Mouse (Mus musculus) stomach, embryonic 14.5 days (tissue): Measurements from ENCODE around the gene Cnnm2. TPM values are rescaled to one million over a fixed set of nuclear protein-coding genes. Genes with fewer than 3 reads are reported as not detected.
A peak's percentile ranks its signal among the peaks of the same experiment; 100 is the strongest.

Source experiments
- ATAC-seq: fragments of 200-750 bp; cut with Nextera tagmentation; 2 replicates; pipeline ENCODE4 v1.8.0; 2017; ENCODE audit warnings: low read depth, moderate TSS enrichment; ENCODE audit not compliant: insufficient number of reproducible peaks, insufficient read depth, low FRiP score
- H3K27ac ChIP-seq: fragments of 300-500 bp; sonication (generic); 2 replicates; pipeline ENCODE4 v1.5.1; 2014; ENCODE audit warnings: mild to moderate bottlenecking, low read length, moderate library complexity, mixed read lengths
- H3K27me3 ChIP-seq: fragments of 300-500 bp; sonication (generic); 2 replicates; pipeline ENCODE4 v1.6.1; 2014; ENCODE audit warnings: low read length, control low read depth, mixed read lengths; ENCODE audit not compliant: control insufficient read depth, insufficient read depth
- H3K36me3 ChIP-seq: fragments of 300-500 bp; sonication (generic); 2 replicates; pipeline ENCODE4 v1.6.1; 2014; ENCODE audit warnings: mild to moderate bottlenecking, control low read depth, low read length, moderate library complexity, mixed read lengths; ENCODE audit not compliant: control insufficient read depth, insufficient read depth
- H3K4me1 ChIP-seq: fragments of 300-500 bp; sonication (generic); 2 replicates; pipeline ENCODE4 v1.6.1; 2014; ENCODE audit warnings: low read length, control low read depth, mixed read lengths; ENCODE audit not compliant: control insufficient read depth, insufficient read depth
- H3K4me2 ChIP-seq: fragments of 300-500 bp; sonication (generic); replicated peaks from 2 replicates; pipeline ENCODE4 v1.6.1; 2014; ENCODE audit warnings: low read depth, low read length, control low read depth
- H3K4me3 ChIP-seq: fragments of 300-500 bp; sonication (generic); 2 replicates; pipeline ENCODE4 v1.5.1; 2014; ENCODE audit warnings: low read depth, low read length, control low read depth
- H3K9ac ChIP-seq: fragments of 300-500 bp; sonication (generic); replicated peaks from 2 replicates; pipeline ENCODE4 v1.6.1; 2014; ENCODE audit warnings: low read depth, mild to moderate bottlenecking, control low read depth, low read length, moderate library complexity, mixed read lengths
- H3K9me3 ChIP-seq: fragments of 300-500 bp; sonication (generic); 2 replicates; pipeline ENCODE4 v1.6.1; 2016; ENCODE audit warnings: low read depth, low read length, control low read depth; ENCODE audit not compliant: control insufficient read depth
- WGBS: fragments of 180-500 bp; shearing (Covaris S2); extraction: QIAGEN DNeasy Blood & Tissue Kit; methylation state at CpG from one replicate; pipeline ENCODE4 v1.1.7; 2014; 5-methylcytosine and 5-hydroxymethylcytosine counted together
- polyA plus RNA-seq: library from polyadenylated mRNA; unstranded; fragments of >200 nt; fragmentation: Nextera tagmentation; extraction: Ambion mirVana; gene quantifications from 2 replicates; pipeline ENCODE4 v1.2.1, GENCODE M21; 2014

Gene Cnnm2
- polyA plus RNA-seq, 1 experiment from 2014 or later: 2.5 TPM

DNA sequence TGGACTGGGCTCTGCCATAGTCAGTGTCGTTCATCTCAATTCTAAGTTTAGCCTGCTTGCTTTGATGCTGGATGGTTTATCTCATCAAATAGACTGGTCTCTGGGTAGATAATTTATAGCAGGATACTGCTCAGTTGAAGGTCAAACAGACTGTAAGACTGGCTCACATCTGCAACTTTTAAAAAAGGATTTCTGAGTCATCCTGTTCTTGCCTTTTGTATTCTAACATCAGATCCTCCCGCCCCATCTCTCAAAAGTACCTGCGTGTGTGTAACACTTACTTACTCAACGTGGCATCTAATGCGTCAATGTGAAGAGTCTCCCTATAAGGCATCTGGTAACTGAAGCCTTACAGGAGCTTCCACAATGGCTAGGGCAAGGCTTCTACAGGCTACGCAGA is 159.2 kb downstream of the Cnnm2 start:
- Histone ChIP-seq H3K27me3 (no peaks in the 10 kb centered on the region), H3K4me1 (no peaks in the 10 kb centered on the region), H3K4me2 (no peak overlapping the region), H3K9me3 (no peaks in the 10 kb centered on the region), H3K36me3 (0 out of 2 replicates have a peak, but pooled peaks cover 3% of the 10 kb centered on the region), H3K4me3 (no peak overlapping the region), H3K27ac (no peak overlapping the region), H3K9ac (no peak overlapping the region)
- WGBS: 85% methylated on average over 6 of the region's 6 CpGs
- ATAC-seq: no peak

DNA sequence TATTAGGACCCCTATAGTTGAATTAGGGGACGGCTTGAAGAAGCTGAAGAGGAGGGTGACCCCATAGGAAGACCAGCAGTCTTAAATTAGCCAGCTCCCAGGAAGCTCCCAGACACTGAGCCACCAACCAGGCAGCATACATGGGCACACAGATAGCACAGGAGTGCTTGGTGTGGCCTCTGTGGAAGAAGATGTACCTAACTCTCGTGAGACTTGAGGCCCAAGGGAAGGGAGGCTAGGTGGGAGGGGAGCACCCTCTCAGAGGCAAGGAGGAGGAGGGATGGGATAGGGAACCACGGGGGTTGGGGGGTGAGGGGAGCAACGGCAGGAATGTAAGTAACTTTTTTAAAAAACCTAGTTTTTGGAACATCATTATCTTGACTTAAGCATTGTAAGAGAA is 165.0 kb downstream of the Cnnm2 start:
- 0 out of 2 replicates have a peak, but pooled peaks cover 3% of the 10 kb centered on the region for H3K36me3 ChIP-seq
- H3K27ac ChIP-seq: no peak overlapping the region
- ATAC-seq: no peak
- H3K9ac ChIP-seq: no peak overlapping the region
- no peak overlapping the region for H3K4me3 ChIP-seq
- no peaks in the 10 kb centered on the region for H3K27me3 ChIP-seq
- 0 out of 2 replicates have a peak, but pooled peaks cover 8% of the 10 kb centered on the region for H3K4me1 ChIP-seq
- H3K9me3 ChIP-seq: no peaks in the 10 kb centered on the region
- 0 out of 2 replicates have a peak overlapping the region, but pooled peaks have one; percentile 1 for H3K4me2 ChIP-seq
- WGBS: 35% methylated on average over 4 of the region's 4 CpGs

GRCm38 (mm10) chr19:46926951-46927350 is 165.6 kb downstream of the Cnnm2 start:
- no peaks in the 10 kb centered on the region for H3K9me3 ChIP-seq
- no peaks in the 10 kb centered on the region for H3K27me3 ChIP-seq
- H3K9ac ChIP-seq: no peak overlapping the region
- H3K27ac ChIP-seq: no peak overlapping the region
- ATAC-seq: no peak
- WGBS: 29% methylated on average over 5 of the region's 5 CpGs
- peaks cover 3% of the 10 kb centered on the region; the same call in 1 of the 2 replicates for H3K36me3 ChIP-seq
- 0 out of 2 replicates have a peak, but pooled peaks cover 8% of the 10 kb centered on the region for H3K4me1 ChIP-seq
- no peak overlapping the region for H3K4me3 ChIP-seq
- H3K4me2 ChIP-seq: peak overlapping the region; percentile 1; the same call in 1 of the 2 replicates

DNA sequence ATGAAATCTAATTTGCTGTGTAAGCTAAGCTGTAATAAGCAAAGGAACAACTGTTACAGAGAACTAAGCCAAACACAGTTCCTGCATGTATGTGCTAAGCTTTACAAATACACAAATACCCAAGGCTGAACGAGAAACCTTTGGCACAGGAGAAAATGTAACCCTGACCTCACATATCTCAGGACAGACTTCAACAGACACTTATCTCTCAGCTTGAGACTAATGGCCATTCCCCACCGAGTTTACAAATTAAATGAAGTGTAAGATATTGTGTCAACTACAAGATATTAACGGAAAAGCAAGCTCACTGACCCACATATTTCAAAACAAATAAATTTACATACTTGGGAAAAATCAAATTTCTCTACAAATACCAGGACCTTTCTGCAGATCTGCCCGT is 166.7 kb downstream of the Cnnm2 start:
- no peaks in the 10 kb centered on the region; the same call in 1 of the 2 replicates for H3K36me3 ChIP-seq
- H3K4me1 ChIP-seq: 0 out of 2 replicates have a peak, but pooled peaks cover 8% of the 10 kb centered on the region
- H3K27me3 ChIP-seq: no peaks in the 10 kb centered on the region
- H3K9ac ChIP-seq: no peak overlapping the region
- no peak overlapping the region for H3K4me2 ChIP-seq
- H3K9me3 ChIP-seq: no peaks in the 10 kb centered on the region
- H3K4me3 ChIP-seq: no peak overlapping the region
- no peak for ATAC-seq
- 43% methylated on average over 4 of the region's 4 CpGs for WGBS
- no peak overlapping the region for H3K27ac ChIP-seq

GRCm38 (mm10) chr19:46929044-46929587 is 167.7 kb downstream of the Cnnm2 start:
- H3K27me3 ChIP-seq: no peaks in the 10 kb centered on the region
- no peak overlapping the region for H3K4me3 ChIP-seq
- H3K4me1 ChIP-seq: 0 out of 2 replicates have a peak, but pooled peaks cover 8% of the 10 kb centered on the region
- no peaks in the 10 kb centered on the region for H3K9me3 ChIP-seq
- 39% methylated on average over 6 of the region's 6 CpGs for whole genome bisulfite sequencing
- H3K9ac ChIP-seq: no peak overlapping the region
- H3K27ac ChIP-seq: no peak overlapping the region
- no peak overlapping the region for H3K4me2 ChIP-seq
- no peak for ATAC-seq
- no peaks in the 10 kb centered on the region; the same call in 1 of the 2 replicates for H3K36me3 ChIP-seq

Other genes starting within 250 kb of the Cnnm2 start
- gene Arl3, start 188.4 kb upstream of the Cnnm2 start, polyA plus RNA-seq: 89.4 and 98.7 TPM in 2 replicates
- gene Sfxn2, start 188.2 kb upstream of the Cnnm2 start, polyA plus RNA-seq: 19.3 and 20.8 TPM in 2 replicates
- gene Wbp1l, start 162.5 kb upstream of the Cnnm2 start, polyA plus RNA-seq: 35.7 and 37.0 TPM in 2 replicates
- gene Cyp17a1, start 88.4 kb upstream of the Cnnm2 start, polyA plus RNA-seq: not detected in 2 replicates
- 18.1 and 19.7 TPM in 2 replicates for gene Borcs7, start 71.7 kb upstream of the Cnnm2 start, polyA plus RNA-seq
- gene As3mt, start 54.1 kb upstream of the Cnnm2 start, polyA plus RNA-seq: 23.2 and 26.9 TPM in 2 replicates